Mouse (Mus musculus): Measurements from ENCODE around the gene Gm37240. TPM values are rescaled to one million over a fixed set of nuclear protein-coding genes. Genes with fewer than 3 reads are reported as not detected.

The Gm37240 gene
- polyA plus RNA-seq, 1 experiment from 2014 or later, result 0.21 TPM

DNA sequence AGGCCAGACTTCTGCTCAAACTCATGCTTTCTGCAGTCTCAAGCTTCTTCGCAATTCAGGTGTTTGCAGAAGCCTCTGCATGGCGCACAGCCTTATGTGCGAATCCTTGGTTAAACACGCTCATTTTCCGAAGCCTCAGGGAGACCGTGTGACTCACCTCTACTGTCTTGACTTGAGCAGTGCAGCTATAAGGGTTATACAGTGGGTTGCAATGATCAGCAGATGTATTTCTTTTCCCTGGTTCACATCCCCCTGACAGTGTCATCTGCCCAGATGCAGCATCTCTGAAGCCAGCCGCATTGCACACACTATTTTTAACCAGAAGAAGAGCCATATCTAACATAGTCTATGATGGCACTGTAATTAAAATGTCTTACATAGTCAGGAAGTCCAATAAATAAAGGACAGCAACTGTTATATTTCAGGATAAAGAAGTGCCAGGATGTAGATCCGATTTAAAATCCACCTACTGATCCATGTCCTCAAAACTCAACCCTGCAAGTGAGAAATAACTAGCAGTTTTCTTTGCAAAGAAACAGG lies 843.6 kb downstream of the Gm37240 start:
- Histone ChIP-seq H3K27me3 (no peaks in the 10 kb centered on the region), H3K4me3 (replicated peaks) (no peak overlapping the region), H3K9ac (no peak overlapping the region), H3K27ac (no peak overlapping the region), H3K4me2 (no peak overlapping the region), H3K4me1 (replicated peaks) (no peaks in the 10 kb centered on the region), H3K36me3 (no peaks in the 10 kb centered on the region), H3K9me3 (replicated peaks) (no peaks in the 10 kb centered on the region)
- DNase-seq (no peak), ATAC-seq (ENCODE audit: low read depth) (no peak)
- WGBS (ENCODE audit: insufficient replicate concordance), result 78% methylated on average over 8 of the region's 8 CpGs

DNA sequence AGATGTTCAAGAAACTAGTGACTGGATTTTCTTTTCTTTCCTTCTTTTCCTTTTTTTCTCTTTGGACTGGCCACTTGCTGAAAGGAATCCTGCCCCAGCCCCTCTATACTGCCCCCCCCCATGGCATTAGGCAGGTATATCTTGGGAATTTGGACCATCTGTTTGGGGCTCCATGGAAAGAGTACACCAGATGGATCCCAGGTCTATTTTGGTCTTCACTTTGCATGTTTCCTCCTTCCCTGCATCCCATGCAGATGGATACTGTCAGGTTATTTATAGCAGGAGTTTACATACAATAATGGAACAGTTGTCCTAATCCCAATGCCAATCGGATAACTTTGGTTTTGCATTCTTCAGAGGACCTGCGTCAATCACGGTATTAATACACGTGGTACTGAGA lies 845.2 kb downstream of the Gm37240 start:
- no peaks in the 10 kb centered on the region for H3K4me1 ChIP-seq (replicated peaks)
- H3K4me2 ChIP-seq, result no peak overlapping the region
- no peak overlapping the region for H3K9ac ChIP-seq
- H3K4me3 ChIP-seq (replicated peaks), result no peak overlapping the region
- no peaks in the 10 kb centered on the region for H3K36me3 ChIP-seq
- DNase-seq, result no peak
- 83% methylated on average over 4 of the region's 4 CpGs for WGBS (ENCODE audit: insufficient replicate concordance)
- no peaks in the 10 kb centered on the region for H3K27me3 ChIP-seq
- H3K27ac ChIP-seq, result no peak overlapping the region
- ATAC-seq (ENCODE audit: low read depth), result no peak
- H3K9me3 ChIP-seq (replicated peaks), result no peaks in the 10 kb centered on the region

DNA sequence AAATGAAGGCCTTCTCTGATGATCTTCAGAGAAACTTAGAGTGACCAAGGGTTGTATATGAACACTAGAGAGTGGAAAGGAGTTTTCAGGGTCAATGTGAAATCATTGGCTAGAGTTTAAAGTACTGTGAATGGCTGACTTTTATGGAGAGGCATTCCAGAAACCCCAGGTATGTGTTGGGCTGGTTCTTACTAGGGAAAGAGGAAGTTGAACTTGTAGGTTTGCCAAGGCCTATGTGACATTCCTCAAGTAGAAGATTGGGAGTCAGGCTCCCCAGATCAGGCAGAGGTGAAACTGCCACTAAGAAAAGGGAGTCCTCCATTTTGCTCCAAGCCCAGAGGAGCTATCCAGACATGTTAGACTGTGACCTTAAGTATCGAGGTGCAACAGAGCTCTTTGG lies 858.2 kb downstream of the Gm37240 start:
- H3K27ac ChIP-seq, result no peak overlapping the region
- no peak overlapping the region for H3K4me2 ChIP-seq
- H3K36me3 ChIP-seq, result no peaks in the 10 kb centered on the region
- no peaks in the 10 kb centered on the region for H3K9me3 ChIP-seq (replicated peaks)
- no peak for ATAC-seq (ENCODE audit: low read depth)
- no peak for DNase-seq
- 70% methylated on average over 1 of the region's 1 CpGs for WGBS (ENCODE audit: insufficient replicate concordance)
- no peaks in the 10 kb centered on the region for H3K27me3 ChIP-seq
- H3K4me3 ChIP-seq (replicated peaks), result no peak overlapping the region
- no peaks in the 10 kb centered on the region for H3K4me1 ChIP-seq (replicated peaks)
- no peak overlapping the region for H3K9ac ChIP-seq

DNA sequence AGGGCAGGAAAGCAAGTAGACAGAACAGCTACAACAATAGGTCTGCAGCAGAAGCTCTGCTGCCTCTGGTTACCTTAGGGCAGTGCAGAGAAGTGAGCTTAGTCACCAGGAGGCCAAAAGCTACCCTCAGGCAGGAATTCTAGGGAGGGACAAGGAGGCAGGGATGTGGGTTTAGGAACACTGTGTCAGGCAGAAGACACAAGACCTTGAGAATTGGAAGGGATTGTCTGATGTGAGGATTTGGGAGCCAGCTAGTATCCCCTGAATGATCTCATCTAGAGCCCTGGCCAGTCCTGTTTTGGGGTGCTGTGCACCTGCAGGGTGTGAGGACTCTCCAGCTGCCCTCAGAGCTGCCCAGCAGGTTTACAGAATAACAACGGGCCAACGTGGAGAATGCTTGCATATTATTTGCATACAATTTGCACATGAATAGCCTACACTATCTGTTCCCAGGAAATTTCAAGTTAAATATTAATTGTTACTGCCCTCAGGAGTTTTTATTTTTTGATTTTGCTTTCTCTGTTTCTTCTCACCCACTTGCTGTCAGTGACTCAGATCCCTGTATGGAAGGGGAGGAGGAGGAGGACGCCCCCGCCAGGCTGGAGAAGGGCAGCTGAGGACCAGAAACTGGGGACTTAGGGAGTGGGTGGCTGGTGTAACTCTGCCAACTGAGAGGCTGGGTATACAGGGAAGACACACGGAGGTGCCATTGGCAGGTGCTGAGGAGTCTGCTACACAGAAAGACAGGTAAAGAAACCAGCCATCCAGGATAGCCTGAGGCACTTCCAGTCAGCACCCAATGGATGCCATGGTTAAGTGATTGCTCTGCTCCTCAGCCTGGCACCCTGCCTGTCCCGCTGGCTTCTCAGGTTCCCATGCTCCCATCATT lies 862.3 kb downstream of the Gm37240 start:
- Histone ChIP-seq H3K27ac (no peak overlapping the region), H3K4me3 (replicated peaks) (no peak overlapping the region), H3K27me3 (no peaks in the 10 kb centered on the region), H3K4me1 (replicated peaks) (no peaks in the 10 kb centered on the region), H3K4me2 (no peak overlapping the region), H3K36me3 (no peaks in the 10 kb centered on the region), H3K9me3 (replicated peaks) (no peaks in the 10 kb centered on the region), H3K9ac (no peak overlapping the region)
- ATAC-seq (ENCODE audit: low read depth) (no peak), DNase-seq (no peak)
- 36% methylated on average over 6 of the region's 6 CpGs for WGBS (ENCODE audit: insufficient replicate concordance)

DNA sequence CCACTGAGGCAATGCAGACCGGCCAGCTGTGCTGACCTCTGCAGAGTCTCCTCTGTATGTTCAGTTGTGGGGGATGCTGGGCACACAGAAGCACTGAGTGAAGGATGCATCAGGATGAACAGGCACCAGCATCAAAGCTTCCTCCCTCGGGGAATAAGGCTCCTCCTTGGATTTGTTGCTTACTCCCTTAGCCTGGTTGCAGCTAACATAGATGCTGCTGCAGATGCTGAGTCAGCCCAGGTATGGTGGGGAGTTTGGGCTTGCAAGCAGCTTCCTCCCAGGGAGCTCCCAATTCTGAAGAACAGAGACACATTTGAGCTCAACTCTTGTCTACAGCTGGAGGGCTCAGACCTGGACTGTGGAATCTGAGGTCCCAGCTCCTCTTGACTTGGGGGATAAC lies 863.1 kb downstream of the Gm37240 start:
- no peak for ATAC-seq (ENCODE audit: low read depth)
- Histone ChIP-seq H3K9me3 (replicated peaks) (no peaks in the 10 kb centered on the region), H3K9ac (no peak overlapping the region), H3K4me3 (replicated peaks) (no peak overlapping the region), H3K4me2 (no peak overlapping the region), H3K27ac (no peak overlapping the region), H3K36me3 (no peaks in the 10 kb centered on the region), H3K4me1 (replicated peaks) (no peaks in the 10 kb centered on the region), H3K27me3 (no peaks in the 10 kb centered on the region)
- no peak for DNase-seq
- WGBS (ENCODE audit: insufficient replicate concordance), result 49% methylated on average over 2 of the region's 2 CpGs

DNA sequence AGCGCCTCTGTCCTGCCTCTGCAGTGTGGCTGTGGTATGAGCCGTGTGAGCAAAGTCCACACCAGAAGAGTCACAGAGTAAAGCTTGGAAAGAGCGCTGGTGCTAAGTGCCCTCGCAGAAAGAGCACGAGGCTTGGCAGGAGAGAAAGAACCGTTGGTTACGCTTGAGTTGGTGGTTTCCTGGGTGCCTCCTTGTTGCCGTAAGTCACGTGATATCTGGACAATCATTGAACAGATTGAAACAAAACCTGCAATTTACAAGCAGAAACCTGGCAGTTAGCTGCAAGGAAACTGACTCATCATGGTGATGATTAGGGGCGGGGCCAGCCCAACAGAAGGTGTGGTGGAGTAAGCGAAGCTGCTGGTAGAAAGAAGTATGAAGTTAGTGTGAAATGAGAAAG lies 864.5 kb downstream of the Gm37240 start:
- H3K9me3 ChIP-seq (replicated peaks), result no peaks in the 10 kb centered on the region
- ATAC-seq (ENCODE audit: low read depth), result no peak
- no peak for DNase-seq
- H3K27ac ChIP-seq, result no peak overlapping the region
- no peak overlapping the region for H3K9ac ChIP-seq
- H3K27me3 ChIP-seq, result no peaks in the 10 kb centered on the region
- H3K36me3 ChIP-seq, result no peaks in the 10 kb centered on the region
- H3K4me3 ChIP-seq (replicated peaks), result no peak overlapping the region
- H3K4me1 ChIP-seq (replicated peaks), result no peaks in the 10 kb centered on the region
- WGBS (ENCODE audit: insufficient replicate concordance), result 56% methylated on average over 11 of the region's 11 CpGs
- no peak overlapping the region for H3K4me2 ChIP-seq

DNA sequence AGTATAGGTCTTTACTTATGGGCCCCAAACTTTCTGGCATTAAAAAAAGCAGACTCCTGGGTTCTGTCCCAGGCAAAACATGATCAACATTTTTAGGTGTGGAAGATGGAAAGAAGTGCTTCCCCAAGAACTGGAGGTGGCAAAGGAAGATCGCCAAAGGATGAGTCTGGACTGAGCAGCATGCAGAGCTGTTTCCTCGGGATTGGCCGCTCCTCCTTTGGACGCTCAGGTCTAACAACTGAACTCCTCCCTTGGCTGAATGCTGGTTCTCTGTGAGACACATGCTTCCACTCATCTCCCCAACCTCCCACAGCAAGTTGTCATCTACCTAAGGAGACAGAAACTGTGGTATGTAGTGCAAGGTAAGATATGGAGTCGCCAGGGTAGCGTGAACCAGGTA lies 865.5 kb downstream of the Gm37240 start:
- Histone ChIP-seq H3K4me1 (replicated peaks) (no peaks in the 10 kb centered on the region), H3K9ac (no peak overlapping the region), H3K36me3 (no peaks in the 10 kb centered on the region), H3K27me3 (no peaks in the 10 kb centered on the region), H3K27ac (no peak overlapping the region), H3K9me3 (replicated peaks) (no peaks in the 10 kb centered on the region), H3K4me3 (replicated peaks) (no peak overlapping the region), H3K4me2 (no peak overlapping the region)
- ATAC-seq (ENCODE audit: low read depth) (no peak), DNase-seq (no peak)
- 83% methylated on average over 6 of the region's 6 CpGs for WGBS (ENCODE audit: insufficient replicate concordance)

DNA sequence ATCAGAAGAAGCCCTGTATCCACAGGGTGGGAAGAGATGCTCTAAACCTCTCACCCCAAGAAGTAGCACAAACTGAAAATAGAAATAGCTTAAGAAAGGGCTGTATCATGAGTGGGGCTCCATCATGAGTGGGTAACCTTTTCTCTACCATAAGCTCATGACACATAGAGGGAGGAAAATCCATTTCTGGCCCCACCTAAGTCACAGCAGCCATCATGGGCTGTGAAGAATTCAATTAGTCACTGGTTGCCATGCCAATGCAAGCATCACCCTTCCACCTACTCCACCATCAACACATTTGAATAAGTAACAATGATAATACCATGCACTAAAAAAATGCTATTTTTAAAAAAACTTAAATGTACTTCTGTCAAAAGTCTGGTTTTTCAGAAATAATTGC lies 867.2 kb downstream of the Gm37240 start:
- Histone ChIP-seq H3K4me1 (replicated peaks) (no peaks in the 10 kb centered on the region), H3K4me3 (replicated peaks) (no peak overlapping the region), H3K27me3 (no peaks in the 10 kb centered on the region), H3K36me3 (no peaks in the 10 kb centered on the region), H3K9me3 (replicated peaks) (no peaks in the 10 kb centered on the region), H3K4me2 (no peak overlapping the region), H3K27ac (no peak overlapping the region), H3K9ac (no peak overlapping the region)
- no peak for ATAC-seq (ENCODE audit: low read depth)
- DNase-seq, result no peak

DNA sequence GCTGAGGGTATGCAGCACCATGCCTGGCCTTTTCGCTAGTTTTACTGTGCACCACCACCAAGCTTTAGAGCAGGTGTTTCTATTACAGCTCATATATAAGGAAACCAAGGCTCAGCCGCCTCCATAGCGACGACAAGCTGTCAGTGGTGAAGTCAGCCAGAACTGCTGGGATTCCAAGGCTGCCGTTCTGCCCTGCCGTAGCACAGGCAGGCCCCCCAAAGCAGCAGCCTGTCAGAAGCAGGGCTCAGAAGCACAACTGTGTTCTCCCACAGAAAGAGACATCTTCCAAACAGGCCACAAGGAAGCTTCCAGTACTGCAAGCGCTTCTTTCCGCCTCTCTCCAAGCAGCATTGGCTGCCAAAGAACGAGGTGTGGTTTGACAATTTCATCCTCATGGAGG lies 871.7 kb downstream of the Gm37240 start:
- H3K27me3 ChIP-seq, result no peaks in the 10 kb centered on the region
- no peak overlapping the region for H3K27ac ChIP-seq
- no peak overlapping the region for H3K4me3 ChIP-seq (replicated peaks)
- no peak overlapping the region for H3K9ac ChIP-seq
- H3K4me2 ChIP-seq, result no peak overlapping the region
- no peaks in the 10 kb centered on the region for H3K9me3 ChIP-seq (replicated peaks)
- DNase-seq (no peak), ATAC-seq (ENCODE audit: low read depth) (no peak)
- WGBS (ENCODE audit: insufficient replicate concordance), result 68% methylated on average over 9 of the region's 9 CpGs
- no peaks in the 10 kb centered on the region for H3K36me3 ChIP-seq
- H3K4me1 ChIP-seq (replicated peaks), result no peaks in the 10 kb centered on the region

DNA sequence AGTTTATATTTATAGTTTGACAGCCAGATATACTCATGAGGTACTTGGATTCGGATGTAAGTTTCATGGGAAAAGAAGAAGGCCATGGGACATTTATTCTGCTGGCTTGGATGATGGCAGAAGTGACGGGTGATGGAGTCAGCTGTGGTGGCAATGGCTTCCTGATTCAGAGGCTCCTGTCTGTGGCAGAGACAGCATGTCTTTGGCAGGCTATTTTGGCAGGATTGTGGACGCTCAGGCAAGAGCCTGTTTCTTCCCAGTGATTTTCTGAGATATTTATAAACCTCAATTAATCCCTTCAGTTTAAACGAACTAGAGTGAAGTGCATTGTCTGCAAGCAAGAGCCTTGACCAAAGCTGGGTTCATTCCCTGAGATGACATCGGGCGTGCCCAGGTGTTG lies 874.4 kb downstream of the Gm37240 start:
- Histone ChIP-seq H3K27me3 (no peaks in the 10 kb centered on the region), H3K9ac (no peak overlapping the region), H3K27ac (no peak overlapping the region), H3K4me2 (no peak overlapping the region), H3K4me1 (replicated peaks) (no peaks in the 10 kb centered on the region), H3K4me3 (replicated peaks) (no peak overlapping the region), H3K9me3 (replicated peaks) (no peaks in the 10 kb centered on the region), H3K36me3 (no peaks in the 10 kb centered on the region)
- 63% methylated on average over 6 of the region's 6 CpGs for WGBS (ENCODE audit: insufficient replicate concordance)
- DNase-seq, result no peak
- no peak for ATAC-seq (ENCODE audit: low read depth)

DNA sequence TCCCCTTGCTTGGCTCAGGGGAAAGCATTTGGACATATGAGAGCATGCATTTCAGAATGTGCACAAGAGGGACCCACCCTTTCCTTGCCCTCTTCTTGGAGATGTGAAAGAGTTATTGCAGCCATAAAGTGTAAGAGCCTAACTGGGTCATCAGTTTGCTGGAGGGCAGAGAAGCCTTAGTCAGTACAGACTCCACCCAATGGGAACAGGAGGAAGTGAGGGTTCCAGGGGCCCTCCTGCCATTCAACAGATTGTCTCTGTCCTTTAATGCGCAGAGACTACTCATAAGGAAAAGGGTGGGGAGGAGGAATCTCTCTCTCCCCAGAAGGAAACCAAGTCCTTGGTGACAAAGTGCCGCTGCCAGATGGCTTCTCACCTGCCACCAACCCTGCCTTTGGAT lies 882.1 kb downstream of the Gm37240 start:
- H3K4me1 ChIP-seq (replicated peaks), result no peaks in the 10 kb centered on the region
- DNase-seq, result no peak
- H3K36me3 ChIP-seq, result no peaks in the 10 kb centered on the region
- 67% methylated on average over 2 of the region's 2 CpGs for WGBS (ENCODE audit: insufficient replicate concordance)
- no peak overlapping the region for H3K9ac ChIP-seq
- no peak overlapping the region for H3K4me3 ChIP-seq (replicated peaks)
- ATAC-seq (ENCODE audit: low read depth), result no peak
- no peak overlapping the region for H3K4me2 ChIP-seq
- H3K27me3 ChIP-seq, result no peaks in the 10 kb centered on the region
- no peaks in the 10 kb centered on the region for H3K9me3 ChIP-seq (replicated peaks)
- no peak overlapping the region for H3K27ac ChIP-seq

DNA sequence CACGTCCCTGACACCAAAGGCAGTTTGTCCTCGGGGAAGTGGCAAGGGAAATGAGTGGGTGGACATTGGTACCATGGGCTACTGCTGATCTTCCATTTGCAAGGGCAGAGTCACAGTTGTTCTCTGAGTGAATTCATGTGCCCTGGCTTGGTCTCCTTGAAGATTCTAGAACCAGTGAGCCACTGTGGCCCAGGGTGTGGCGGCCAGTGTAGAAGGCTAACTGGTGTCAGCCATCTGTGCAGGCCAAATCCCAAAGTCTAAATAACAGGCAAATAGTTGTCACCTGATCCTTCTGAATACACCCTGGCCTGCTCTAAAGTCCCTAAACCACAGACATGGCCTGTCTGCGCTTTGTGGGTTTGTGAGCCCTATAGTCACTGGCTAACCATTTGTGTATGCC lies 898.4 kb downstream of the Gm37240 start:
- Histone ChIP-seq H3K27ac (no peak overlapping the region), H3K9me3 (replicated peaks) (no peaks in the 10 kb centered on the region), H3K36me3 (no peaks in the 10 kb centered on the region), H3K4me2 (no peak overlapping the region), H3K27me3 (no peaks in the 10 kb centered on the region), H3K4me3 (replicated peaks) (no peak overlapping the region), H3K4me1 (replicated peaks) (no peaks in the 10 kb centered on the region), H3K9ac (no peak overlapping the region)
- 73% methylated on average over 4 of the region's 4 CpGs for WGBS (ENCODE audit: insufficient replicate concordance)
- DNase-seq, result no peak
- ATAC-seq (ENCODE audit: low read depth), result no peak

Data from liver, embryonic 13.5 days (tissue).